Mouse (Mus musculus) adrenal gland, postnatal 0 days (tissue): ENCODE results near the gene Kcne1. TPM values are rescaled to one million over a fixed set of nuclear protein-coding genes. Genes with fewer than 3 reads are reported as not detected.

Experiments
- polyA plus RNA-seq: library from polyadenylated mRNA; unstranded; fragments of >200 nt; fragmentation: Nextera tagmentation; extraction: Ambion mirVana; gene quantifications from 2 replicates; pipeline ENCODE4 v1.2.1, GENCODE M21; 2015

Kcne1 gene
- polyA plus RNA-seq = 0.80 and 1.7 TPM in 2 replicates

GRCm38 (mm10) chr16:92359229-92359628 lies at the start of gene Kcne1:
Gene Kcne1, minus strand, starts transcription at chr16:92359468.

GRCm38 (mm10) chr16:92321341-92321740 lies 37.9 kb downstream of the Kcne1 start, which contains the start of gene Fam243:
Gene Fam243, minus strand, starts transcription at chr16:92321441.

GRCm38 (mm10) chr16:92300649-92301411 lies 58.4 kb downstream of the Kcne1 start, which contains the start of gene Smim11:
Gene Smim11, plus strand, starts transcription at chr16:92301286.

Other genes starting within 250 kb of the Kcne1 start
- not detected in 2 replicates for gene Kcne2, start 67.1 kb downstream of the Kcne1 start, polyA plus RNA-seq
- 184 and 191 TPM in 2 replicates for gene Smim11, start 58.2 kb downstream of the Kcne1 start, polyA plus RNA-seq
- not detected in 2 replicates for gene Fam243, start 38.0 kb downstream of the Kcne1 start, polyA plus RNA-seq
- 18.9 and 23.6 TPM in 2 replicates for gene Rcan1, start 111.4 kb upstream of the Kcne1 start, polyA plus RNA-seq
- 0.77 and 0.84 TPM in 2 replicates for gene Clic6, start 126.3 kb upstream of the Kcne1 start, polyA plus RNA-seq